Mouse (Mus musculus): ENCODE measurements around the gene Ksr1. TPM values are rescaled to one million over a fixed set of nuclear protein-coding genes. Genes with fewer than 3 reads are reported as not detected.

The Ksr1 gene
- total RNA-seq, 2 experiments from 2014 or later = 103 to 116 TPM

GRCm38 (mm10) chr11:79069453-79070153 lies 76.6 kb downstream of the Ksr1 start:
- no peak for DNase-seq (ENCODE audit: low spot score)

- no peak for DNase-seq (ENCODE audit: low spot score)
These were observed 79.0 kb downstream of the Ksr1 start for GRCm38 (mm10) chr11:79067172-79067571.

GRCm38 (mm10) chr11:79066191-79066530 lies 80.0 kb downstream of the Ksr1 start:
- DNase-seq (ENCODE audit: low spot score) = no peak

- peak; percentile 68 for DNase-seq (ENCODE audit: low spot score)
These were observed 80.6 kb downstream of the Ksr1 start for GRCm38 (mm10) chr11:79065463-79066190.

GRCm38 (mm10) chr11:79064311-79064710 lies 81.9 kb downstream of the Ksr1 start:
- no peak for DNase-seq (ENCODE audit: low spot score)

GRCm38 (mm10) chr11:79063616-79064015 lies 82.6 kb downstream of the Ksr1 start:
- peak; percentile 67 for DNase-seq (ENCODE audit: low spot score)

GRCm38 (mm10) chr11:79062897-79063296 lies 83.3 kb downstream of the Ksr1 start:
- DNase-seq (ENCODE audit: low spot score) = no peak

- DNase-seq (ENCODE audit: low spot score) = no peak
These were observed 84.4 kb downstream of the Ksr1 start for GRCm38 (mm10) chr11:79061839-79062238.

GRCm38 (mm10) chr11:79059850-79060249 lies 86.4 kb downstream of the Ksr1 start:
- DNase-seq (ENCODE audit: low spot score) = peak; percentile 75

- no peak for DNase-seq (ENCODE audit: low spot score)
These were observed 87.1 kb downstream of the Ksr1 start for GRCm38 (mm10) chr11:79059062-79059461.

- DNase-seq (ENCODE audit: low spot score) = no peak
These were observed 87.6 kb downstream of the Ksr1 start for GRCm38 (mm10) chr11:79058610-79059009.

- no peak for DNase-seq (ENCODE audit: low spot score)
These were observed 88.4 kb downstream of the Ksr1 start for GRCm38 (mm10) chr11:79057809-79058208.

- no peak for DNase-seq (ENCODE audit: low spot score)
These were observed 89.3 kb downstream of the Ksr1 start for GRCm38 (mm10) chr11:79056891-79057290.

GRCm38 (mm10) chr11:79056027-79056426 lies 90.2 kb downstream of the Ksr1 start:
- DNase-seq (ENCODE audit: low spot score) = peak; percentile 38

GRCm38 (mm10) chr11:79055161-79055560 lies 91.0 kb downstream of the Ksr1 start:
- peak; percentile 82 for DNase-seq (ENCODE audit: low spot score)

- peak; percentile 46 for DNase-seq (ENCODE audit: low spot score)
These were observed 91.8 kb downstream of the Ksr1 start for GRCm38 (mm10) chr11:79054161-79055152.

GRCm38 (mm10) chr11:79053437-79053836 lies 92.8 kb downstream of the Ksr1 start:
- no peak for DNase-seq (ENCODE audit: low spot score)

GRCm38 (mm10) chr11:79052769-79053168 lies 93.4 kb downstream of the Ksr1 start:
- DNase-seq (ENCODE audit: low spot score) = no peak

- DNase-seq (ENCODE audit: low spot score) = no peak
These were observed 94.7 kb downstream of the Ksr1 start for GRCm38 (mm10) chr11:79051522-79051921.

- no peak for DNase-seq (ENCODE audit: low spot score)
These were observed 95.3 kb downstream of the Ksr1 start for GRCm38 (mm10) chr11:79050781-79051507.

GRCm38 (mm10) chr11:79048906-79049305 lies 97.3 kb downstream of the Ksr1 start:
- no peak for DNase-seq (ENCODE audit: low spot score)
